8 mouse cellular contexts compared by ENCODE assay signal in genomic region chr16:45843351-45843891, GRCm38 (mm10).
DNase-seq lines count a peak whose midpoint lies in the region; ATAC-seq and TF ChIP-seq lines count a peak whose summit lies in the region.

No protein-coding gene starts in this region.

- 1% methylated on average over 16 of the region's 16 CpGs for WGBS in forebrain, embryonic 15.5 days
- WGBS in hindbrain, embryonic 10.5 days, result under 1% methylated on average over 16 of the region's 16 CpGs
- WGBS in limb, embryonic 13.5 days, result under 1% methylated on average over 16 of the region's 16 CpGs
- under 1% methylated on average over 16 of the region's 16 CpGs for WGBS in midbrain, embryonic 15.5 days

- H3K79me3 ChIP-seq in C2C12 (ENCODE audit: low read depth), result peaks cover 56% of the 10 kb centered on the region

- peaks cover 15% of the 10 kb centered on the region for H3K4me1 ChIP-seq in forebrain, embryonic 15.5 days
- H3K4me1 ChIP-seq in hindbrain, embryonic 10.5 days (replicated peaks), result peaks cover 25% of the 10 kb centered on the region
- H3K4me1 ChIP-seq in limb, embryonic 13.5 days, result peaks cover 47% of the 10 kb centered on the region
- peaks cover 10% of the 10 kb centered on the region; the same call in 1 of the 2 replicates for H3K4me1 ChIP-seq in midbrain, embryonic 15.5 days

- DNase-seq in R1 (ENCODE audit: low read depth, low spot score), result peak; percentile 40
- DNase-seq in hindbrain, embryonic 10.5 days (ENCODE audit: low spot score), result peak; percentile 60
- DNase-seq in layer of hippocampus, adult 9-11 months, result no peak

- peaks cover 69% of the 10 kb centered on the region for H3K79me2 ChIP-seq in C2C12 (ENCODE audit: control insufficient read depth, insufficient read depth)

- no peak overlapping the region for H3K27ac ChIP-seq in forebrain, embryonic 15.5 days (replicated peaks)
- H3K27ac ChIP-seq in hindbrain, embryonic 10.5 days, result peak overlapping the region; percentile 95
- peak overlapping the region; percentile 95 for H3K27ac ChIP-seq in limb, embryonic 13.5 days
- H3K27ac ChIP-seq in midbrain, embryonic 15.5 days, result 0 out of 2 replicates have a peak overlapping the region, but pooled peaks have one; percentile 30

- H3K9me3 ChIP-seq in forebrain, embryonic 15.5 days, result no peaks in the 10 kb centered on the region
- no peaks in the 10 kb centered on the region for H3K9me3 ChIP-seq in hindbrain, embryonic 10.5 days
- no peaks in the 10 kb centered on the region for H3K9me3 ChIP-seq in limb, embryonic 13.5 days
- no peaks in the 10 kb centered on the region for H3K9me3 ChIP-seq in midbrain, embryonic 15.5 days

- H3K36me3 ChIP-seq in C2C12 (ENCODE audit: control insufficient read depth, insufficient read depth), result peaks cover 6% of the 10 kb centered on the region
- H3K36me3 ChIP-seq in forebrain, embryonic 15.5 days, result no peaks in the 10 kb centered on the region
- no peaks in the 10 kb centered on the region for H3K36me3 ChIP-seq in hindbrain, embryonic 10.5 days
- no peaks in the 10 kb centered on the region for H3K36me3 ChIP-seq in limb, embryonic 13.5 days
- H3K36me3 ChIP-seq in midbrain, embryonic 15.5 days (replicated peaks), result no peaks in the 10 kb centered on the region

- H3ac ChIP-seq in C2C12 (ENCODE audit: control insufficient read depth, insufficient read length, low read depth), result peak overlapping the region; percentile 94

- no peak for TF ChIP-seq CTCF in C2C12 (IDR thresholded peaks at IDR 0.05; ENCODE audit: control insufficient read depth, insufficient read depth, insufficient read length)

- 0 out of 2 replicates have a peak, but pooled peaks have one; percentile 11 for ATAC-seq in forebrain, embryonic 15.5 days (replicated peaks)
- no peak for ATAC-seq in limb, embryonic 13.5 days (ENCODE audit: low FRiP score, low read depth)
- peak; percentile 49 for ATAC-seq in midbrain, embryonic 15.5 days (replicated peaks)
- no peak for ATAC-seq in monocyte, adult 5-6 weeks (replicated peaks; ENCODE audit: insufficient number of reproducible peaks, low FRiP score, low TSS enrichment, poor library complexity, severe bottlenecking)

- H3K27me3 ChIP-seq in C2C12 (ENCODE audit: control insufficient read depth, insufficient read depth, insufficient read length), result no peaks in the 10 kb centered on the region
- 0 out of 2 replicates have a peak, but pooled peaks cover 3% of the 10 kb centered on the region for H3K27me3 ChIP-seq in forebrain, embryonic 15.5 days
- peaks cover 15% of the 10 kb centered on the region for H3K27me3 ChIP-seq in hindbrain, embryonic 10.5 days (ENCODE audit: insufficient read depth, poor library complexity, severe bottlenecking)
- no peaks in the 10 kb centered on the region for H3K27me3 ChIP-seq in limb, embryonic 13.5 days
- H3K27me3 ChIP-seq in midbrain, embryonic 15.5 days (replicated peaks), result no peaks in the 10 kb centered on the region

- peak overlapping the region; percentile 72 for H3K9ac ChIP-seq in forebrain, embryonic 15.5 days (replicated peaks)
- peak overlapping the region; percentile 94 for H3K9ac ChIP-seq in limb, embryonic 13.5 days
- H3K9ac ChIP-seq in midbrain, embryonic 15.5 days, result peak overlapping the region; percentile 59

- peak overlapping the region; percentile 90 for H3K4me3 ChIP-seq in C2C12 (ENCODE audit: insufficient read depth, poor library complexity, severe bottlenecking)
- H3K4me3 ChIP-seq in forebrain, embryonic 15.5 days, result peak overlapping the region; percentile 59
- H3K4me3 ChIP-seq in hindbrain, embryonic 10.5 days, result peak overlapping the region; percentile 78
- H3K4me3 ChIP-seq in limb, embryonic 13.5 days, result peak overlapping the region; percentile 85
- peak overlapping the region; percentile 66 for H3K4me3 ChIP-seq in midbrain, embryonic 15.5 days

- H3K4me2 ChIP-seq in forebrain, embryonic 15.5 days (replicated peaks), result peak overlapping the region; percentile 99
- H3K4me2 ChIP-seq in limb, embryonic 13.5 days (replicated peaks), result peak overlapping the region; percentile 75
- H3K4me2 ChIP-seq in midbrain, embryonic 15.5 days, result peak overlapping the region; percentile 94

TF ChIP-seq in C2C12, 6 proteins besides CTCF, POLR2A, EP300 and RAD21:
- TF ChIP-seq FOSL1 (IDR thresholded peaks at IDR 0.05; ENCODE audit: insufficient read depth, low read length, poor library complexity, severe bottlenecking) (no peak), MYOD1 (IDR thresholded peaks at IDR 0.05; ENCODE audit: control insufficient read depth, insufficient read length, low read depth) (no peak), MYOG (IDR thresholded peaks at IDR 0.05; ENCODE audit: control insufficient read depth, extremely low read depth, insufficient read length) (no peak), MAX (IDR thresholded peaks at IDR 0.05) (no peak), CEBPB (IDR thresholded peaks at IDR 0.05; ENCODE audit: low read depth) (no peak), USF1 (IDR thresholded peaks at IDR 0.05; ENCODE audit: low read depth) (no peak)
TF ChIP-seq in C2C12: peak in this region for 0.

Comparison
In these comparisons a context has a peak if more than half of its experiments do, and no peak if none do; other contexts are left out.
1. ATAC-seq: peak in forebrain, embryonic 15.5 days (single experiment) and midbrain, embryonic 15.5 days (single experiment); none in limb, embryonic 13.5 days (single experiment) and monocyte, adult 5-6 weeks (single experiment).
2. Peak in every context shown above with its lines, with median percentiles within 50 percentile points of each other: H3K4me3 ChIP-seq, H3K4me2 ChIP-seq and H3K9ac ChIP-seq.